Mouse (Mus musculus): ENCODE measurements at regions not wholly inside any gene's neighbourhood (a gene's known extent, or its start where the extent isn't known, plus 50 kb on each side); places are given as distances from the start of the nearest gene placed in this dataset.

DNA sequence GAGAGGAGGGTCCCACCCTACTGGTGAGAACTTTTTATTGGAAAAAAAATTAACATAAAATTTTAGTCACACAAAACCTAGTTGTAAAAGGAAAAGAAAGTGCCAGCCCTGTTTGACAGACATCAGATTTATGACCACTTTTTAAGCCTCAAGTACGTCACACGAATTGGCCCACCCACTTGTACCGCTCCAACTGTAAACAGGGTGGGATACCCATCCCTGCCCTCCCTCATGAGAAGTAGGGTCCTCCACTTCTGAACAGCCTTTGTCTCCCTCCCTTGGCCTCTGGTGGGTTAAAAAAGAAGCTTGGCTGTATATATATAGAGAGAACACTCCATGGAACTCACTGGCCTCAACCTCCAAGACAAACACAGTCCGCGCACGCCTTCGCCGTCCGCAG is 303.5 kb downstream of the Sox9 start:
- no peak for TF ChIP-seq TAL1 (IDR thresholded peaks at IDR 0.05; ENCODE audit: low read length)
- no peak for TF ChIP-seq GATA1 (IDR thresholded peaks at IDR 0.05; ENCODE audit: low read length)

All from erythroblast, embryonic 14.5 days (primary cell).